Mouse (Mus musculus): ENCODE measurements around the gene Cfap206. TPM values are rescaled to one million over a fixed set of nuclear protein-coding genes. Genes with fewer than 3 reads are reported as not detected.
A peak's percentile ranks its signal among the peaks of the same experiment; 100 is the strongest.
"Not testable (repeated sequence)": the region's sequence is repeated elsewhere in the genome, so short reads cannot be mapped to it uniquely, and the experiment has no call there.

Gene Cfap206
- 1 to 10 TPM; 1.5 to 2.0 TPM for total RNA-seq (2021)
- long read RNA-seq, experiment 1, partial matches to known transcripts = 0 of 2 reads
- long read RNA-seq, experiment 1, other reads (novel, unspliced or antisense) = 1 of 2 reads
- long read RNA-seq, experiment 2, partial matches to known transcripts = 0 of 2 reads
- long read RNA-seq, experiment 2, other reads (novel, unspliced or antisense) = 2 of 2 reads

GRCm38 (mm10) chr4:34729851-34730341 lies at the start of gene Cfap206:
Gene Cfap206, minus strand, starts transcription at chr4:34730206.
- DNase-seq (ENCODE audit: low spot score in 2 of 2) = peak; percentile 49 to 57

- DNase-seq (ENCODE audit: low spot score in 2 of 2) = peak; percentile 88 to 89
Measured at GRCm38 (mm10) chr4:34777677-34778527, 47.9 kb upstream of the Cfap206 start, which contains the start of gene Smim8. Gene Smim8, minus strand, starts transcription at chr4:34778423.

GRCm38 (mm10) chr4:34771652-34772371 lies 41.8 kb upstream of the Cfap206 start:
- no peak for DNase-seq (ENCODE audit: low spot score in 2 of 2)

GRCm38 (mm10) chr4:34756163-34756562 lies 26.2 kb upstream of the Cfap206 start, which contains the start of gene Gm136:
Gene Gm136, minus strand, starts transcription at chr4:34756263.
- DNase-seq (ENCODE audit: low spot score in 2 of 2) = no peak

GRCm38 (mm10) chr4:34749236-34749635 lies 19.2 kb upstream of the Cfap206 start:
- DNase-seq (ENCODE audit: low spot score in 2 of 2) = no peak

- no peak for DNase-seq (ENCODE audit: low spot score in 2 of 2)
Measured at GRCm38 (mm10) chr4:34734461-34734860, 4.5 kb upstream of the Cfap206 start.

- not testable (repeated sequence) for DNase-seq (ENCODE audit: low spot score in 2 of 2)
Measured at GRCm38 (mm10) chr4:34733415-34733814, 3.4 kb upstream of the Cfap206 start.

GRCm38 (mm10) chr4:34725710-34726109 lies 4.3 kb downstream of the Cfap206 start:
- not testable (repeated sequence) for DNase-seq (ENCODE audit: low spot score in 2 of 2)

- DNase-seq (ENCODE audit: low spot score in 2 of 2) = no peak
Measured at GRCm38 (mm10) chr4:34724306-34724705, 5.7 kb downstream of the Cfap206 start.

- DNase-seq (ENCODE audit: low spot score in 2 of 2) = no peak
Measured at GRCm38 (mm10) chr4:34723186-34723585, 6.8 kb downstream of the Cfap206 start.

- DNase-seq (ENCODE audit: low spot score in 2 of 2) = no peak
Measured at GRCm38 (mm10) chr4:34720127-34720895, 9.7 kb downstream of the Cfap206 start.

GRCm38 (mm10) chr4:34719421-34719820 lies 10.6 kb downstream of the Cfap206 start:
- DNase-seq (ENCODE audit: low spot score in 2 of 2) = no peak

- DNase-seq (ENCODE audit: low spot score in 2 of 2) = no peak
Measured at GRCm38 (mm10) chr4:34715062-34715461, 14.9 kb downstream of the Cfap206 start.

- peak in 1 of 2 experiments; percentile 6 for DNase-seq (ENCODE audit: low spot score in 2 of 2)
Measured at GRCm38 (mm10) chr4:34708127-34708526, 21.9 kb downstream of the Cfap206 start.

- no peak for DNase-seq (ENCODE audit: low spot score in 2 of 2)
Measured at GRCm38 (mm10) chr4:34707248-34707647, 22.8 kb downstream of the Cfap206 start.

GRCm38 (mm10) chr4:34703029-34703428 lies 27.0 kb downstream of the Cfap206 start:
- no peak for DNase-seq (ENCODE audit: low spot score in 2 of 2)

GRCm38 (mm10) chr4:34702231-34702630 lies 27.8 kb downstream of the Cfap206 start:
- DNase-seq (ENCODE audit: low spot score in 2 of 2) = no peak

GRCm38 (mm10) chr4:34701528-34701927 lies 28.5 kb downstream of the Cfap206 start:
- peak in 1 of 2 experiments; percentile 21 for DNase-seq (ENCODE audit: low spot score in 2 of 2)

- DNase-seq (ENCODE audit: low spot score in 2 of 2) = no peak
Measured at GRCm38 (mm10) chr4:34688021-34688420, 42.0 kb downstream of the Cfap206 start.

GRCm38 (mm10) chr4:34686874-34687567 lies 43.0 kb downstream of the Cfap206 start, which contains the start of gene Slc35a1:
Gene Slc35a1, minus strand, starts transcription at chr4:34687438.
- peak; percentile 96 to 97 for DNase-seq (ENCODE audit: low spot score in 2 of 2)

All from left cerebral cortex, adult 18-20 months (tissue).